Mouse (Mus musculus) kidney, embryonic 14.5 days (tissue): ENCODE measurements around the gene Ppm1b. TPM values are rescaled to one million over a fixed set of nuclear protein-coding genes. Genes with fewer than 3 reads are reported as not detected.
"Not testable (repeated sequence)": the region's sequence is repeated elsewhere in the genome, so short reads cannot be mapped to it uniquely, and the experiment has no call there.

Source experiments
- ATAC-seq: fragments of 200-750 bp; cut with Nextera tagmentation; 2 replicates; pipeline ENCODE4 v1.8.0; 2017; ENCODE audit warnings: moderate number of reproducible peaks, mild to moderate bottlenecking, moderate TSS enrichment, moderate library complexity; ENCODE audit not compliant: low FRiP score, low TSS enrichment
- H3K27ac ChIP-seq: fragments of 300-500 bp; sonication (generic); 2 replicates; pipeline ENCODE4 v1.5.1; 2014; ENCODE audit warnings: low read depth, mild to moderate bottlenecking, low read length, moderate library complexity, mixed read lengths
- H3K27me3 ChIP-seq: fragments of 300-500 bp; sonication (generic); 2 replicates; pipeline ENCODE4 v1.6.1; 2014; ENCODE audit warnings: mild to moderate bottlenecking, low read length; ENCODE audit not compliant: control insufficient read depth, insufficient read depth
- H3K36me3 ChIP-seq: fragments of 300-500 bp; sonication (generic); 2 replicates; pipeline ENCODE4 v1.6.1; 2014; ENCODE audit warnings: low read length, mixed read lengths; ENCODE audit not compliant: control insufficient read depth, insufficient read depth
- H3K4me1 ChIP-seq: fragments of 300-500 bp; sonication (generic); 2 replicates; pipeline ENCODE4 v1.6.1; 2014; ENCODE audit warnings: low read length, mixed read lengths; ENCODE audit not compliant: control insufficient read depth, insufficient read depth
- H3K4me2 ChIP-seq: fragments of 300-500 bp; sonication (generic); replicated peaks from 2 replicates; pipeline ENCODE4 v1.6.1; 2014; ENCODE audit warnings: low read depth, mild to moderate bottlenecking, low read length
- H3K4me3 ChIP-seq: fragments of 300-500 bp; sonication (generic); 2 replicates; pipeline ENCODE4 v1.5.1; 2014; ENCODE audit warnings: mild to moderate bottlenecking, low read length
- H3K9ac ChIP-seq: fragments of 300-500 bp; sonication (generic); 2 replicates; pipeline ENCODE4 v1.6.1; 2014; ENCODE audit warnings: low read depth, mild to moderate bottlenecking, low read length, moderate library complexity
- H3K9me3 ChIP-seq: fragments of 300-500 bp; sonication (generic); 2 replicates; pipeline ENCODE4 v1.6.1; 2016; ENCODE audit warnings: low read length; ENCODE audit not compliant: control insufficient read depth
- WGBS: fragments of 180-500 bp; shearing (Covaris S2); extraction: QIAGEN DNeasy Blood & Tissue Kit; methylation state at CpG from one replicate; pipeline ENCODE4 v1.1.7; 2014; 5-methylcytosine and 5-hydroxymethylcytosine counted together
- polyA plus RNA-seq: library from polyadenylated mRNA; unstranded; fragments of >200 nt; fragmentation: Nextera tagmentation; extraction: Ambion mirVana; gene quantifications from 2 replicates; pipeline ENCODE4 v1.2.1, GENCODE M21; 2014

Ppm1b gene
- polyA plus RNA-seq: 54.4 and 79.3 TPM in 2 replicates

- Histone ChIP-seq H3K36me3 (no peaks in the 10 kb centered on the region), H3K9ac (peak within 1 kb of the TSS; percentile 56), H3K4me1 (peaks cover 16% of the 10 kb centered on the region), H3K4me3 (peak within 1 kb of the TSS; percentile 45), H3K9me3 (no peaks in the 10 kb centered on the region), H3K27me3 (no peaks in the 10 kb centered on the region), H3K4me2 (peak within 1 kb of the TSS; percentile 71), H3K27ac (peak within 1 kb of the TSS; percentile 93)
- no peak for ATAC-seq
- 28% methylated on average over 9 of the region's 9 CpGs for WGBS
These were observed at the start of gene Ppm1b for GRCm38 (mm10) chr17:84956441-84956840. Ppm1b (plus strand) TSS chr17:84956741.

- 87% methylated on average over 19 of the region's 19 CpGs for WGBS
- Histone ChIP-seq H3K27me3 (no peaks in the 10 kb centered on the region), H3K9me3 (no peaks in the 10 kb centered on the region), H3K9ac (no peak overlapping the region), H3K27ac (no peak overlapping the region), H3K36me3 (no peaks in the 10 kb centered on the region), H3K4me2 (no peak overlapping the region), H3K4me1 (no peaks in the 10 kb centered on the region), H3K4me3 (no peak overlapping the region)
- no peak for ATAC-seq
These were observed 34.7 kb upstream of the Ppm1b start for GRCm38 (mm10) chr17:84921666-84922376.

- H3K4me2 ChIP-seq: no peak overlapping the region
- H3K36me3 ChIP-seq: no peaks in the 10 kb centered on the region
- no peaks in the 10 kb centered on the region for H3K9me3 ChIP-seq
- H3K27me3 ChIP-seq: no peaks in the 10 kb centered on the region
- H3K27ac ChIP-seq: no peak overlapping the region
- 92% methylated on average over 5 of the region's 5 CpGs for WGBS
- no peaks in the 10 kb centered on the region for H3K4me1 ChIP-seq
- no peak for ATAC-seq
- no peak overlapping the region for H3K4me3 ChIP-seq
- no peak overlapping the region for H3K9ac ChIP-seq
These were observed 31.8 kb upstream of the Ppm1b start for GRCm38 (mm10) chr17:84924779-84925178.

- no peaks in the 10 kb centered on the region for H3K27me3 ChIP-seq
- H3K27ac ChIP-seq: no peak overlapping the region
- no peak overlapping the region for H3K4me2 ChIP-seq
- H3K4me3 ChIP-seq: no peak overlapping the region
- 71% methylated on average over 5 of the region's 5 CpGs for WGBS
- no peak for ATAC-seq
- H3K36me3 ChIP-seq: no peaks in the 10 kb centered on the region
- no peaks in the 10 kb centered on the region for H3K9me3 ChIP-seq
- H3K9ac ChIP-seq: no peak overlapping the region
- no peaks in the 10 kb centered on the region for H3K4me1 ChIP-seq
These were observed 30.3 kb upstream of the Ppm1b start for GRCm38 (mm10) chr17:84926233-84926632.

GRCm38 (mm10) chr17:84927580-84927979, 29.0 kb upstream of the Ppm1b start:
- peak; percentile 74; the same call in 1 of the 2 replicates for ATAC-seq
- Histone ChIP-seq H3K9ac (no peak overlapping the region), H3K36me3 (no peaks in the 10 kb centered on the region), H3K4me1 (no peaks in the 10 kb centered on the region), H3K27me3 (no peaks in the 10 kb centered on the region), H3K27ac (no peak overlapping the region), H3K4me3 (no peak overlapping the region), H3K9me3 (peaks cover 4% of the 10 kb centered on the region; the same call in 1 of the 2 replicates), H3K4me2 (no peak overlapping the region)
- 31% methylated on average over 5 of the region's 5 CpGs for WGBS

- no peak overlapping the region for H3K4me2 ChIP-seq
- peaks cover 4% of the 10 kb centered on the region; the same call in 1 of the 2 replicates for H3K9me3 ChIP-seq
- H3K4me3 ChIP-seq: no peak overlapping the region
- H3K27ac ChIP-seq: no peak overlapping the region
- 96% methylated on average over 7 of the region's 7 CpGs for WGBS
- no peak for ATAC-seq
- 0 out of 2 replicates have a peak, but pooled peaks cover 4% of the 10 kb centered on the region for H3K4me1 ChIP-seq
- H3K36me3 ChIP-seq: no peaks in the 10 kb centered on the region
- no peaks in the 10 kb centered on the region for H3K27me3 ChIP-seq
- no peak overlapping the region for H3K9ac ChIP-seq
These were observed 23.6 kb upstream of the Ppm1b start for GRCm38 (mm10) chr17:84932943-84933342.

GRCm38 (mm10) chr17:84933968-84934367, 22.6 kb upstream of the Ppm1b start:
- Histone ChIP-seq H3K4me3 (no peak overlapping the region), H3K4me1 (0 out of 2 replicates have a peak, but pooled peaks cover 4% of the 10 kb centered on the region), H3K27me3 (no peaks in the 10 kb centered on the region), H3K4me2 (no peak overlapping the region), H3K9ac (no peak overlapping the region), H3K27ac (no peak overlapping the region), H3K9me3 (peaks cover 4% of the 10 kb centered on the region; the same call in 1 of the 2 replicates), H3K36me3 (no peaks in the 10 kb centered on the region)
- WGBS: 73% methylated on average over 5 of the region's 5 CpGs
- no peak for ATAC-seq

GRCm38 (mm10) chr17:84935620-84936019, 20.9 kb upstream of the Ppm1b start:
- not testable (repeated sequence) for H3K27ac ChIP-seq, H3K4me2 ChIP-seq, H3K4me3 ChIP-seq, H3K27me3 ChIP-seq, H3K4me1 ChIP-seq, H3K9ac ChIP-seq, H3K9me3 ChIP-seq, ATAC-seq, H3K36me3 ChIP-seq
- 35% methylated on average over 4 of the region's 4 CpGs for WGBS

GRCm38 (mm10) chr17:84936301-84936700, 20.2 kb upstream of the Ppm1b start:
- Histone ChIP-seq H3K27ac (no peak overlapping the region), H3K4me3 (no peak overlapping the region), H3K9ac (no peak overlapping the region), H3K4me1 (0 out of 2 replicates have a peak, but pooled peaks cover 4% of the 10 kb centered on the region), H3K27me3 (no peaks in the 10 kb centered on the region), H3K9me3 (peaks cover 4% of the 10 kb centered on the region; the same call in 1 of the 2 replicates), H3K4me2 (no peak overlapping the region), H3K36me3 (no peaks in the 10 kb centered on the region)
- ATAC-seq: no peak
- WGBS: 23% methylated on average over 9 of the region's 9 CpGs
